Mouse (Mus musculus) MN1 (cell line): ENCODE results near the gene Rps6kc1.

Experiments
- DNase-seq: peaks from one replicate; pipeline ENCODE4 v3.0.0-alpha.2; 2016; ENCODE audit warnings: low spot score

Rps6kc1 gene

GRCm38 (mm10) chr1:190901082-190901481 lies 10.5 kb downstream of the Rps6kc1 start:
- no peak for DNase-seq

GRCm38 (mm10) chr1:190898899-190899575 lies 12.5 kb downstream of the Rps6kc1 start:
- DNase-seq: no peak

GRCm38 (mm10) chr1:190898186-190898585 lies 13.4 kb downstream of the Rps6kc1 start:
- no peak for DNase-seq

GRCm38 (mm10) chr1:190893559-190894167 lies 17.9 kb downstream of the Rps6kc1 start:
- DNase-seq: peak; percentile 10

- DNase-seq: no peak
These were observed 22.9 kb downstream of the Rps6kc1 start for GRCm38 (mm10) chr1:190888646-190889045.

- no peak for DNase-seq
These were observed 23.5 kb downstream of the Rps6kc1 start for GRCm38 (mm10) chr1:190888031-190888430.

GRCm38 (mm10) chr1:190886014-190886413 lies 25.6 kb downstream of the Rps6kc1 start:
- no peak for DNase-seq

- peak; percentile 76 for DNase-seq
These were observed 30.1 kb downstream of the Rps6kc1 start for GRCm38 (mm10) chr1:190881422-190881821.

GRCm38 (mm10) chr1:190880638-190881037 lies 30.9 kb downstream of the Rps6kc1 start:
- DNase-seq: no peak

- no peak for DNase-seq
These were observed 35.8 kb downstream of the Rps6kc1 start for GRCm38 (mm10) chr1:190875751-190876150.

- DNase-seq: no peak
These were observed 36.5 kb downstream of the Rps6kc1 start for GRCm38 (mm10) chr1:190875089-190875488.

- no peak for DNase-seq
These were observed 40.5 kb downstream of the Rps6kc1 start for GRCm38 (mm10) chr1:190871068-190871467.

GRCm38 (mm10) chr1:190869996-190870395 lies 41.6 kb downstream of the Rps6kc1 start:
- no peak for DNase-seq

GRCm38 (mm10) chr1:190868790-190869189 lies 42.8 kb downstream of the Rps6kc1 start:
- peak; percentile 16 for DNase-seq

- peak; percentile 32 for DNase-seq
These were observed 49.9 kb downstream of the Rps6kc1 start for GRCm38 (mm10) chr1:190861626-190862025.

- no peak for DNase-seq
These were observed 57.1 kb downstream of the Rps6kc1 start for GRCm38 (mm10) chr1:190854465-190854864.

- DNase-seq: no peak
These were observed 62.3 kb downstream of the Rps6kc1 start for GRCm38 (mm10) chr1:190849162-190849865.

- DNase-seq: no peak
These were observed 62.9 kb downstream of the Rps6kc1 start for GRCm38 (mm10) chr1:190848676-190849075.

- DNase-seq: no peak
These were observed 64.6 kb downstream of the Rps6kc1 start for GRCm38 (mm10) chr1:190846956-190847355.

- no peak for DNase-seq
These were observed 65.4 kb downstream of the Rps6kc1 start for GRCm38 (mm10) chr1:190846074-190846730.

- no peak for DNase-seq
These were observed 66.2 kb downstream of the Rps6kc1 start for GRCm38 (mm10) chr1:190845419-190845818.

GRCm38 (mm10) chr1:190844356-190844755 lies 67.2 kb downstream of the Rps6kc1 start:
- DNase-seq: no peak

GRCm38 (mm10) chr1:190836046-190836445 lies 75.5 kb downstream of the Rps6kc1 start:
- no peak for DNase-seq
